8 mouse cellular contexts compared by ENCODE assay signal in the genomic region with DNA sequence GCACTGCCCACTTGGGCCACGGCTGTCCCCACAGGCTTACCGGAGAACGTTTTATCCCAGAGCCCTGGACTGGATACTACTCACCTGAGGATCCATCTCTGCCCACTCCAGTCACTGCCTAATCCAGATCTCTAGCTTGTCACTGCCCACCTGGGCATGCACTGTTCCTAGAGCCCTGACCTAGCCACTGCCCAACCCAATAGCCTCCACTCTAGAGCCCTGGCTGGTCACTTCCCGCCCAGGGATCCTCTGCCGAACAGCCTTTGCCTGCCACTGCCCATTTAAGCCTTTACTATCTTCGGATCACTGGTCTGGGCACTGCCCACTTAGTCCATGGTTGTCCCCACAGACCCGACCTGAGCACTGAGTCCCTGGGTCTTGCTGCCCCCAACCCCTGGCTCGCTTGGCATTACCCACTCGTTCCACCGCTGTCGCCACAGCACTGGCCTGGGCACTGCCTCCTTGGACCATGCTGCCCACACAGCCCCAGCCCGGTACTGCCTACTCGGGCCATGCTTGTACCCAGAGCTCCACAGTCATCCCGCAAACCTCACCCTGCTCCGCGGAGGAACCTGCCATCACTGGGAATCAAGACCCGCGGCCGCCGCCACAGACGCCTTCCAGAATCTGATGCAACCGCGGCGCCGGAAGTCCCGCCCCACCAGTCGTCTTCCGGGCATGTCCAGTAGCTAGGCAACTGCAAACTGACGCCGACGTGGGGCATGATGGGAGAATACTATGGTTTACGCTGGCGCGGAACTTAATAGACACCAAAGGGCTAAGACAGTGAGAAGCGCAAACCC. TPM values are rescaled to one million over a fixed set of nuclear protein-coding genes. Genes with fewer than 3 reads are reported as not detected.
DNase-seq lines count a peak whose midpoint lies in the region; ATAC-seq and TF ChIP-seq lines count a peak whose summit lies in the region.

Gene Cars (minus strand): TSS at position 663 of the 803 bp plus-strand sequence.

- peak within 1 kb of the TSS; percentile 75 to 100 (median 100) for H3K4me3 ChIP-seq in CH12.LX (replicated peaks in 1 of 3; ENCODE audit: low read depth in 2 of 3, low read length in 2 of 3, poor library complexity in 1 of 3)
- peak within 1 kb of the TSS; percentile 86 for H3K4me3 ChIP-seq in forebrain, embryonic 11.5 days (ENCODE audit: low read depth, low read length)
- H3K4me3 ChIP-seq in heart, embryonic 16.5 days (ENCODE audit: low read length), result peak within 1 kb of the TSS; percentile 85
- peak within 1 kb of the TSS; percentile 85 for H3K4me3 ChIP-seq in liver, embryonic 15.5 days (replicated peaks)
- peak within 1 kb of the TSS; percentile 78 for H3K4me3 ChIP-seq in neural tube, embryonic 12.5 days

- H3K9me3 ChIP-seq in CH12.LX (replicated peaks; ENCODE audit: low read length), result no peaks in the 10 kb centered on the region
- H3K9me3 ChIP-seq in forebrain, embryonic 11.5 days (ENCODE audit: control insufficient read depth, low read length), result no peaks in the 10 kb centered on the region
- H3K9me3 ChIP-seq in heart, embryonic 16.5 days (replicated peaks; ENCODE audit: control insufficient read depth, low read length), result no peaks in the 10 kb centered on the region
- H3K9me3 ChIP-seq in liver, embryonic 15.5 days (replicated peaks), result no peaks in the 10 kb centered on the region
- no peaks in the 10 kb centered on the region for H3K9me3 ChIP-seq in neural tube, embryonic 12.5 days

- TF ChIP-seq EP300 in CH12.LX (IDR thresholded peaks at IDR 0.05; ENCODE audit: low read length), result no peak

- peaks cover 53% of the 10 kb centered on the region for H3K79me2 ChIP-seq in CH12.LX (replicated peaks; ENCODE audit: control insufficient read depth, extremely low read depth, insufficient read depth, poor library complexity, severe bottlenecking)

- H3K4me2 ChIP-seq in CH12.LX (ENCODE audit: insufficient read depth, low read depth, poor library complexity, severe bottlenecking), result peak within 1 kb of the TSS; percentile 91
- peak within 1 kb of the TSS; percentile 95 for H3K4me2 ChIP-seq in forebrain, embryonic 11.5 days (ENCODE audit: low read depth, low read length, severe bottlenecking)
- H3K4me2 ChIP-seq in heart, embryonic 16.5 days (ENCODE audit: low read depth, low read length), result peak within 1 kb of the TSS; percentile 74
- H3K4me2 ChIP-seq in liver, embryonic 15.5 days, result peak within 1 kb of the TSS; percentile 82
- H3K4me2 ChIP-seq in neural tube, embryonic 12.5 days (replicated peaks), result peak within 1 kb of the TSS; percentile 98

- WGBS in forebrain, embryonic 11.5 days, result 1% methylated on average over 35 of the region's 35 CpGs
- WGBS in heart, embryonic 16.5 days, result 2% methylated on average over 35 of the region's 35 CpGs
- under 1% methylated on average over 35 of the region's 35 CpGs for WGBS in liver, embryonic 15.5 days (ENCODE audit: insufficient replicate concordance)
- 2% methylated on average over 35 of the region's 35 CpGs for WGBS in neural tube, embryonic 12.5 days

- peaks cover 32 to 41% of the 10 kb centered on the region in 2 experiments for H3K36me3 ChIP-seq in CH12.LX (replicated peaks in 1 of 2; ENCODE audit: control insufficient read depth in 1 of 2, insufficient read depth in 1 of 2, low read length in 1 of 2)
- H3K36me3 ChIP-seq in forebrain, embryonic 11.5 days (ENCODE audit: control insufficient read depth, insufficient read depth, low read length), result no peaks in the 10 kb centered on the region; the same call in 1 of the 2 replicates
- no peaks in the 10 kb centered on the region for H3K36me3 ChIP-seq in heart, embryonic 16.5 days (ENCODE audit: control insufficient read depth, insufficient read depth)
- H3K36me3 ChIP-seq in liver, embryonic 15.5 days (replicated peaks), result peaks cover 37% of the 10 kb centered on the region
- peaks cover 11% of the 10 kb centered on the region; the same call in 1 of the 2 replicates for H3K36me3 ChIP-seq in neural tube, embryonic 12.5 days

- ATAC-seq in forebrain, embryonic 11.5 days (replicated peaks; ENCODE audit: low FRiP score), result peak; percentile 99
- ATAC-seq in heart, embryonic 16.5 days (replicated peaks; ENCODE audit: extremely low read depth, insufficient read depth, low FRiP score), result peak; percentile 97
- ATAC-seq in liver, embryonic 15.5 days (ENCODE audit: insufficient read depth), result peak; percentile 98
- ATAC-seq in neural tube, embryonic 12.5 days (ENCODE audit: low FRiP score, low read depth), result peak; percentile 97

- H3K27ac ChIP-seq in CH12.LX (ENCODE audit: insufficient read depth, low read depth), result peak within 1 kb of the TSS; percentile 33
- peak within 1 kb of the TSS; percentile 31; the same call in 1 of the 2 replicates for H3K27ac ChIP-seq in forebrain, embryonic 11.5 days (ENCODE audit: low read depth, low read length)
- 0 out of 2 replicates have a peak within 1 kb of the TSS, but pooled peaks have one; percentile 29 for H3K27ac ChIP-seq in heart, embryonic 16.5 days (ENCODE audit: low read length)
- peak within 1 kb of the TSS; percentile 82 for H3K27ac ChIP-seq in liver, embryonic 15.5 days (replicated peaks)
- no peak within 1 kb of the TSS for H3K27ac ChIP-seq in neural tube, embryonic 12.5 days

- dilution Hi-C loops in CH12.LX (cut with MboI; ENCODE audit: extremely low pct_ligation_motif_present, extremely low pct_unique_long_range_greater_than_20kb, low sequenced_read_pairs), result no loop called here

- peaks cover 17 to 45% of the 10 kb centered on the region in 2 experiments for H3K4me1 ChIP-seq in CH12.LX (ENCODE audit: control insufficient read depth in 1 of 2, insufficient read depth in 2 of 2)
- peaks cover 6% of the 10 kb centered on the region for H3K4me1 ChIP-seq in forebrain, embryonic 11.5 days (replicated peaks; ENCODE audit: control insufficient read depth, insufficient read depth, low read length)
- peaks cover 14% of the 10 kb centered on the region for H3K4me1 ChIP-seq in heart, embryonic 16.5 days (ENCODE audit: control insufficient read depth, insufficient read depth, low read length)
- H3K4me1 ChIP-seq in liver, embryonic 15.5 days (replicated peaks), result peaks cover 45% of the 10 kb centered on the region
- H3K4me1 ChIP-seq in neural tube, embryonic 12.5 days, result peaks cover 11% of the 10 kb centered on the region

- peaks cover 3% of the 10 kb centered on the region for H3K27me3 ChIP-seq in CH12.LX (replicated peaks)
- H3K27me3 ChIP-seq in forebrain, embryonic 11.5 days (ENCODE audit: control insufficient read depth, insufficient read depth, low read length), result no peaks in the 10 kb centered on the region
- no peaks in the 10 kb centered on the region for H3K27me3 ChIP-seq in heart, embryonic 16.5 days (ENCODE audit: control insufficient read depth, insufficient read depth, low read length)
- no peaks in the 10 kb centered on the region for H3K27me3 ChIP-seq in liver, embryonic 15.5 days
- no peaks in the 10 kb centered on the region for H3K27me3 ChIP-seq in neural tube, embryonic 12.5 days (replicated peaks)

- in situ Hi-C loops in CH12.LX (cut with MboI; ENCODE audit: low pct_ligation_motif_present, low pct_unique_long_range_greater_than_20kb, low sequenced_read_pairs), result loop anchor here (5.0 kb wide), 2 partner anchors 93 to 163 kb away; no protein-coding TSS in a partner anchor

- peak; percentile 92 for TF ChIP-seq POLR2A in CH12.LX (IDR thresholded peaks at IDR 0.05; ENCODE audit: low read depth, low read length)

- peak within 1 kb of the TSS; percentile 67 for H3K9ac ChIP-seq in CH12.LX (ENCODE audit: insufficient read depth, low read depth)
- H3K9ac ChIP-seq in forebrain, embryonic 11.5 days (ENCODE audit: low read length), result peak within 1 kb of the TSS; percentile 85
- peak within 1 kb of the TSS; percentile 84 for H3K9ac ChIP-seq in heart, embryonic 16.5 days (ENCODE audit: low read length)
- peak within 1 kb of the TSS; percentile 94 for H3K9ac ChIP-seq in liver, embryonic 15.5 days
- peak within 1 kb of the TSS; percentile 83 for H3K9ac ChIP-seq in neural tube, embryonic 12.5 days

- no peak for TF ChIP-seq RAD21 in CH12.LX (IDR thresholded peaks at IDR 0.05; ENCODE audit: low read depth, low read length)

- DNase-seq in CH12.LX (ENCODE audit: extremely low read depth), result peak; percentile 99
- DNase-seq in c-Kit-positive CD71-positive TER-119-negative erythroid progenitor cells, embryonic 14.5 days (ENCODE audit: low read depth), result peak; percentile 95
- peak; percentile 96 for DNase-seq in forebrain, embryonic 11.5 days (ENCODE audit: low spot score)
- DNase-seq in kidney, postnatal 36 days, result peak; percentile 97 to 98
- DNase-seq in telencephalon, adult 2 months (ENCODE audit: low read depth, low spot score), result peak; percentile 92

- no peak for TF ChIP-seq CTCF in CH12.LX (conservative IDR thresholded peaks at IDR 0.05 in 1 of 2, IDR thresholded peaks at IDR 0.05 in 1 of 2; ENCODE audit: low read depth in 2 of 2, low read length in 2 of 2)

TF ChIP-seq in CH12.LX, 34 proteins besides CTCF, POLR2A, EP300 and RAD21 (continues in another document):
- TF ChIP-seq ZMIZ1 (IDR thresholded peaks at IDR 0.05; ENCODE audit: low read depth, low read length) (peak; percentile 87), NRF1 (IDR thresholded peaks at IDR 0.05; ENCODE audit: low read depth, low read length) (peak; percentile 56), TCF12 (IDR thresholded peaks at IDR 0.05; ENCODE audit: low read depth, low read length) (peak; percentile 89), SIN3A (IDR thresholded peaks at IDR 0.05; ENCODE audit: low read length) (peak; percentile 99), UBTF (IDR thresholded peaks at IDR 0.05; ENCODE audit: low read depth, low read length) (no peak), E2F4 (IDR thresholded peaks at IDR 0.05; ENCODE audit: insufficient replicate concordance, low read depth, low read length) (no peak), IRF4 (IDR thresholded peaks at IDR 0.05; ENCODE audit: low read depth, low read length) (peak; percentile 40), JUN (IDR thresholded peaks at IDR 0.05; ENCODE audit: insufficient read depth, low read depth, low read length) (no peak), PAX5 (IDR thresholded peaks at IDR 0.05; ENCODE audit: low read length) (no peak), HCFC1 (IDR thresholded peaks at IDR 0.05; ENCODE audit: low read depth, low read length) (peak; percentile 87), MAZ (IDR thresholded peaks at IDR 0.05; ENCODE audit: low read depth, low read length) (0 out of 2 replicates have a peak, but pooled peaks have one; percentile 50), POLR2AphosphoS2 (IDR thresholded peaks at IDR 0.05; ENCODE audit: low read depth, low read length) (peak; percentile 91; the same call in 1 of the 2 replicates), CHD1 (IDR thresholded peaks at IDR 0.05; ENCODE audit: low read depth, low read length) (no peak)

RNA-seq across cellular contexts. Expression of gene Cars, which starts in this region (rescaled TPM):
- total RNA-seq in CH12.LX (2012; rRNA removed) (162 and 222 TPM in 2 replicates), CH12.LX (2014; rRNA removed) (99.0 and 118 TPM in 2 replicates)
- 170 and 184 TPM in 2 replicates for polyA plus RNA-seq in CH12.LX (2012; ENCODE audit: insufficient read length, low read depth)
- polyA plus RNA-seq in forebrain, embryonic 11.5 days (2014; fragmentation: Nextera tagmentation; extraction: Ambion mirVana), result 72.6 and 83.1 TPM in 2 replicates
- polyA plus RNA-seq in heart, embryonic 16.5 days (2015; fragmentation: Nextera tagmentation; extraction: Ambion mirVana), result 35.0 and 36.7 TPM in 2 replicates
- 53.1 and 60.5 TPM in 2 replicates for polyA plus RNA-seq in liver, embryonic 15.5 days (2015; fragmentation: Nextera tagmentation; extraction: Ambion mirVana)
- 59.3 and 61.2 TPM in 2 replicates for polyA plus RNA-seq in neural tube, embryonic 12.5 days (2016; fragmentation: Nextera tagmentation; extraction: Ambion mirVana)
